Mouse (Mus musculus) natural killer cell, adult 2 months (primary cell): ENCODE measurements around the gene Dpp6.

Experiments used
- DNase-seq, 2 experiments: peaks; one replicate each; pipeline ENCODE4 v3.0.0; 2022; ENCODE audit warnings: low spot score in 2 of 2

Gene Dpp6

GRCm38 (mm10) chr5:27200581-27201341, 383.8 kb downstream of the Dpp6 start:
- DNase-seq, result no peak

DNA sequence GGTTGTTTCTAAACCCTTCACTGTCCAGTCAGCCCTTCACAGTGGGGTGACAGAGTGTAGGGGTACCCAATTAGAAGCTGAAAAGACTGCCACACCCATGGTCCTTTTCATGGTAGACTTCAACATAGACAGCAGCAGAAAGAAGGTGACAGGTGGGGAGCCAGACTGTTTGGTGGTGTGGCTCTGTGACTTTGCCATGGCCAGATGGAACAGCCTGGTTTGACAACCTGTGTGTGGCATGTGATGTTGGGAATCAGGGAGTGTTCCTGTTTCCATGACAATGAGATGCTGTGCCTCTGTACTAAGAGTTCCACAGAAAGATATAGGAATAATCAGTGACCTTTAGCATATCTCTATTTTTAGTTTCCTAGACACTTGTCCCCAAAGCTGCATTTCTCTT, 386.1 kb downstream of the Dpp6 start:
- DNase-seq, result no peak

GRCm38 (mm10) chr5:27204721-27205120, 387.7 kb downstream of the Dpp6 start:
- DNase-seq, result no peak

GRCm38 (mm10) chr5:27205754-27206153, 388.8 kb downstream of the Dpp6 start:
- no peak for DNase-seq

- peak; percentile 3 to 17 for DNase-seq
Observed at GRCm38 (mm10) chr5:27206213-27206612, 389.2 kb downstream of the Dpp6 start.

DNA sequence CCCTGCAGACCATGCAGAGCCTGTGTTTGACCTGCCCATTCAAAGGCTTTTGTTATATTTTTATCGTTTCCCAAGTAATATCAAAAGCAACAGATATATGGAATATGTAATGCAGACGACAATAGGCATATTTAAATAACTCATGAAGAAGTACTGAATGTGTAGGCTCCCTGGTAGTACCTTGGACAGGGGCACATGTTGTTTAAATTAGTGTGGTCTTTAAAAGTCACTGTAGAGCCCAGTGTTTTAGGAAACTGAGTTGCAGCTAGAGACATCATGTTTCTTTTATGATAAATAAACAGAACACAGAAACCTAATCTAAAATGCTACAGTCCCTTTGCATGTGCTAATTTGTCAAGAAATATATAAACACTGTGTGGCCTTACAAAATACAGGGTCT, 403.1 kb downstream of the Dpp6 start:
- no peak for DNase-seq

GRCm38 (mm10) chr5:27242078-27242477, 425.1 kb downstream of the Dpp6 start:
- no peak for DNase-seq

GRCm38 (mm10) chr5:27243226-27243625, 426.2 kb downstream of the Dpp6 start:
- DNase-seq, result no peak

- DNase-seq, result no peak
Observed at GRCm38 (mm10) chr5:27247793-27248192, 430.8 kb downstream of the Dpp6 start.

GRCm38 (mm10) chr5:27248685-27249084, 431.7 kb downstream of the Dpp6 start:
- DNase-seq, result no peak

DNA sequence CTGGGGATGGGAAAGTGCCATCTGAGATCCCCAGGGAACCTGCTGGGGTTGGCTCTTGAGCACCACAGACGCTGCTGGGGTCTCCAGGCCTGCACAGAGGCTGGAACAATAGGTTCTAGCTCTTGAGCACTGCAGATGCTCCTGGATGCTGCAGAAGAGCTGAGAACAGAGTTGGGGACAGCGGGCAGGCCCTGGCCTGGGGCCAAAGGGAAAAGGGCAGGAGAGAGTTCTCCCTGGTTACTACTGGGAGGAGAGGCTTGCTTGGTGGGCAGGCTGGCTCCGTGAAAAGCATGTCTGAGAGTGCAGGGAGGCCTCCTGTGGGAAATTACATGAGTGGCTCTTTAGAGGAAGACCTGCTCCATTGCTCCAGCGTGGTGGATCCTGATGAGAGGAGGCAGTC, 432.9 kb downstream of the Dpp6 start:
- no peak for DNase-seq

- no peak for DNase-seq
Observed at GRCm38 (mm10) chr5:27250906-27251305, 433.9 kb downstream of the Dpp6 start.

- no peak for DNase-seq
Observed at GRCm38 (mm10) chr5:27251361-27251760, 434.4 kb downstream of the Dpp6 start.

DNA sequence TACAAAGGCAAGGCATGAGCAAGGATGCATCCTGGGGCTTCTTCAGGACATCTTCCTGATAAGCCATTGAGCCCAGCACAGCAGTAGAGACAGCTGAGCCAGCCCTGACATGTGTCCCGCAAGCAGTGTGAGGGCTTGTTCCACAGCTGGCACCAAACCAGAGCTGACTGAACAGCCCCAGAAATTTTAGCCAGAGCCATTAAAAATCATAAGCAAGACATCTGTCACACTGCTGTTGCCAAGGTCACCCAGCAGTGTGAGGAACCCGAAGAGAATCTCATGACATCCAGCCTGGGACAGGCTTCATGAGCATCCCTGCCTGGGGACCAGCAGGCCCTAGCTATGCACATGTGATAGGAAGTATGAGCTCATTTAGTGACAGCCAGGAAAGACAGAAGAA, 438.2 kb downstream of the Dpp6 start:
- DNase-seq, result no peak

GRCm38 (mm10) chr5:27258636-27259035, 441.6 kb downstream of the Dpp6 start:
- no peak for DNase-seq

DNA sequence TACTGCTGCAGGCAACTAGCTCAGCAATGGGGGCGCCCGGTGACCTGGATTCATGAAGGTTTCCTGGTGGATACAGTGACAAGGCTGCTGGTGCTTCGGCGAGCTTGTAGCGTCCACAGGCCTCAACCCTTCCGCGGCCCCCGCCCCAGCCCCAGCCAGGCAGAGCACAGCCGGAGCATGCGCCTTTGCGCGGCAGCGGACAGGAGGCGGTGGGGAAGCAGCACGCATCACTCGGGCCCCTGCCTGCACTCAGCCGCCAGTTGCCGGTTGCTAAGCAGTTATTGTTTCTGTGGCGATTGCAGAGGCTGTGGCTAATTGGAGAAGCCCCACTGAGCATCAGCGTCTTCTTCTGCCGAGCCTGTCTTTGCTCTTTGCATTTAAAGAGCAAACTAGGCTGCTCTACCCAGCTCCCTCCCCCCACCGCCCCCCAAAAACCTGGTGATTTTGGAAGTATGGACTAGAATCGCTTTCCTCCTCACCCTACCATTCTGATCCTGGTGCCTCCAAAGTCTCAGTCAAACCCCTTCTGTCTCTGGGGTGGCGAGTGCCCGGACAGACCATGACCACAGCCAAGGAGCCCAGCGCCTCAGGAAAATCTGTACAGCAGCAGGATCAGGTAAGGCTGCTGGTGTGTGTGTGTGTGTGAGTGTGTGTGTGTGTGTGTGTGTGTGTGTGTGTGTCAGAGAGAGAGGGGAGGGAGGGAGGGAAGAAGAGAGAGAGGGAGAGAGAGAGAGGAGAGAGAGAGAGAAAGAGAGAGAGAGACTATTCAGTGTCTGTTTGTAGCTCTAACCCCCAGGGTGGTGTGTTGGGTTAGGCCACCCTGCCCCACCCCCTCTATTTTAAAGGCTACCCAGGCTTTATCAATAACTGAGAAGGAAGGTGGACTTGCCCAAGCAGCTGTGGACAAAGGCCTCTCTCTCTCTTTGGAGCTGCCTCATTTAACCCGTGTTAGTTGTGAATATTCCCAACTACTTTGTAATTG, 445.0 kb downstream of the Dpp6 start:
- no peak for DNase-seq

GRCm38 (mm10) chr5:27262751-27263150, 445.7 kb downstream of the Dpp6 start:
- no peak for DNase-seq

DNA sequence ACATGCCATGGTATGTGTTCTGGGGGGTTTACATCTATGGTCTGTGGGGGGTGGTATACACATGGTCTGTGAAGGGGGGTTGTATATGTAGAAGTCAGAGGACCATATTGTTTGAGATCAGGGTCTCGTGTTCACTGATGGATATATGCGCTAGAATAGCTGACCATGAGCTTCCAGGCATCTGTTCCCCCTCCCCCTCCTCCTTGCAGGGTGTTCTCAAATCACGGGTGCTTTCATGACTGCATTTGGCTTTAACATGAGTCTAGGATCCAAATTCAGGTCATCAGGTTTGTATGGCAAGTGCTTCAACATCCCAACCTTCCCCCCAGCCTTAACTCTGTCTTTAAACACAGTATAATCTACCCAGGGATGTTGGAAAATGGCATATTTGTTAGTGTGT, 448.3 kb downstream of the Dpp6 start:
- DNase-seq, result no peak

- no peak for DNase-seq
Observed at GRCm38 (mm10) chr5:27271336-27271735, 454.3 kb downstream of the Dpp6 start.

- no peak for DNase-seq
Observed at GRCm38 (mm10) chr5:27274781-27275395, 457.9 kb downstream of the Dpp6 start.

DNA sequence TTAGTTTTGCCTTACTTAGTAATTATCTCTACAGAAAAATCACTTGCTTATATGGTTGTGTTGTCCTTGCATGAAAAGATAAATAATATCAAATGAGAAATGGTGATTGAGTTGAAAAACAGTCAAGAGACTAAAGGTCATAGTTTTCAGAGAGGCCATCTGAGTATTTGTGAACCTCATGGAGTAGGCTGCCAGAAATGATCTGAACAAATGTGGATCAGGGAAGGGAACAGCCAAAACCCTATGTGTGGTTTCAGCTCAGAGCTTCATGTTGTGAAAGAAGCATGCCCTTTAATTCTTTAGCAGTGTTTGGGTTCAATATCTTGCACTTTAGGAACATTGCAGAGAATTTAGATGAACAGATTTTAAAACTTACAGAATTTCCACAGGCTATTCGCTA, 458.9 kb downstream of the Dpp6 start:
- DNase-seq, result no peak

DNA sequence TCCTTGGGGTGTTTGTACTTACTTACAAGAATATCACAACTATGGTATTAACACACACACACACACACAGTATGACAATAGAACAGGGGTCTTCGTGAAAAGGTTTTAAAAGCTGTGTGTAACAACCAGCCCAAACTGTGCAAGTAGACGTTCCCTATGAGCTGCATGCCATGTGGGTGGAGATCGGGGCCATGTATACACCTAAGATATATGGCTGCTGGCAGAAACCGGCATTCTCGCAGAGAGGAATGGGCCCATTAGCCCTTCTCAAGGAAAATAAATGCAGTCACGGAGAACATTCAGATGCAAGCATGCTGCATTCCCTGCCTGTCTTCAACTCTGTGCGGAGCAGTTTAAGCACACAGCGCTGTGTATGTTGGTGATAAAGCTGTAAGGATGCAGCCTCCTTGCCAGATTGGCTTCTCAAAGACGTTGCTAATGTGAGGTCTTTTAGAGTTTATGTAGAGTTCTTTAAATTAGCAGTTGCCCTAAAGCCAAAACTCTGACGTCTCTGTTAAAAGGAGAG, 461.2 kb downstream of the Dpp6 start:
- DNase-seq, result no peak
